8 mouse cellular contexts compared by ENCODE assay signal in the genomic region with DNA sequence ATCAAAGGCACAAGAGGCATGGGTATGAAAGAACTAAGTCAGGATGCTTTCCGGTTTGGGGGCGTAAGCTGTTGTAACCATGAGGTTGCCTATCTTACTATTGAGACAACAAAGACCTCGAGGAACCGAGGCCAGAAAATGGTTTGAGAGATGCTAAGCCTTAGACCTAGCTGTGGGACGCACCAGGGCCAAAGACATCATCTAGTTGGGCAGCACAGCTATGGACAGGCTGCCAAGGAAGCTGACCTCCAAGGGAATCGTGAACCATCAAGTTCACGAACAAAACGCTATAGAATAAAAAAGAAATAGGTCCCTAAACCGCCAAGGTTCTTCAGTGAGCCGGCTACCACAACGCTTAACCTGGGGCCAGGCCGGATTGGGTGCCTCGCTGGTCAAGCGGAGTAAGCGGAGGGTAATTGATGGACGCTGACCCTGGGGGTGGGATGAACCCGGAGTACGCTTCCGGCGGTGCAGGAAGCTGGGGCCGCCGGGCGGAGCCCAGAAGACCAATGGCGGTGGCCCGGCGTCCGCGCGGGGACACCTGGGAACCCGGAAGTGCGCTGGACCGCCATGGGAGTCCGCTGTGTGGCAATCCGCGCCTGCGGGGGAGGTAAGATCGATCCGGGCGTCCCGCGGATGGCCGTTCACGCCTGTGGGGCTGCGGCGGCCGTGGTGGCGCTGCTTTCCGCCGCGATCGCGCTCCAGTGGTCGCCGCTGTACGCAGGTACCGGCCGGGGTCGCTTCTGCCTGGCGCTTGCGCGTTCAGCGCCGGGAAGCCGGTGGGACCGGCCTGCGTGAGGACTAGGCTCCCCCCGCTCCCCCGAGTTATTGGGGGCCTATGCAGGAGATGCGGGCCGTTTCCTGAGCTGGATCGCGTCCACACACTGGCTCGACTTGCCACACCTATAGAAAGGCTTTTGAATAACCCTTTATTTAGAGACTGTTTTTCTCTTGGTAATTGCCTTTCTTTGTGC. TPM values are rescaled to one million over a fixed set of nuclear protein-coding genes. Genes with fewer than 3 reads are reported as not detected.
DNase-seq lines count a peak whose midpoint lies in the region; ATAC-seq and TF ChIP-seq lines count a peak whose summit lies in the region.

A gene (plus strand): TSS at position 490 of the 974 bp plus-strand sequence.

- no peaks in the 10 kb centered on the region for H3K9me3 ChIP-seq in embryonic facial prominence, embryonic 15.5 days (replicated peaks)
- H3K9me3 ChIP-seq in kidney, embryonic 14.5 days (ENCODE audit: control insufficient read depth, low read length): no peaks in the 10 kb centered on the region

- WGBS in bone marrow, adult 2 months: 3% methylated on average over 73 of the region's 73 CpGs
- WGBS in embryonic facial prominence, embryonic 15.5 days: 4% methylated on average over 73 of the region's 73 CpGs
- WGBS in kidney, embryonic 14.5 days: 4% methylated on average over 64 of the region's 73 CpGs
- WGBS in liver, adult 2 months: 3% methylated on average over 73 of the region's 73 CpGs

- H3K79me2 ChIP-seq in liver, adult 2 months (ENCODE audit: control insufficient read depth, insufficient read depth, low read length): peaks cover 15% of the 10 kb centered on the region; the same call in 1 of the 2 replicates
- H3K79me2 ChIP-seq in myocyte (ENCODE audit: control insufficient read depth, insufficient read depth): peaks cover 39% of the 10 kb centered on the region

- H3ac ChIP-seq in myocyte (ENCODE audit: control insufficient read depth, insufficient read length): peak within 1 kb of the TSS; percentile 62

- peak within 1 kb of the TSS; percentile 86 for H3K4me3 ChIP-seq in bone marrow, adult 2 months (replicated peaks; ENCODE audit: control insufficient read depth, low read depth, low read length)
- peak within 1 kb of the TSS; percentile 94 for H3K4me3 ChIP-seq in embryonic facial prominence, embryonic 15.5 days (replicated peaks)
- H3K4me3 ChIP-seq in kidney, embryonic 14.5 days (ENCODE audit: low read length): peak within 1 kb of the TSS; percentile 77
- peak within 1 kb of the TSS; percentile 78 for H3K4me3 ChIP-seq in liver, adult 2 months (ENCODE audit: insufficient read depth, low read depth, low read length)
- H3K4me3 ChIP-seq in myocyte: peak within 1 kb of the TSS; percentile 77

- no peaks in the 10 kb centered on the region; the same call in 1 of the 2 replicates for H3K4me1 ChIP-seq in bone marrow, adult 2 months (ENCODE audit: control insufficient read depth, insufficient read depth, low read length)
- H3K4me1 ChIP-seq in embryonic facial prominence, embryonic 15.5 days: peaks cover 24% of the 10 kb centered on the region
- H3K4me1 ChIP-seq in kidney, embryonic 14.5 days (ENCODE audit: control insufficient read depth, insufficient read depth, low read length): peaks cover 6% of the 10 kb centered on the region
- peaks cover 14% of the 10 kb centered on the region for H3K4me1 ChIP-seq in liver, adult 2 months (ENCODE audit: control insufficient read depth, insufficient read depth, low read length)

- H3K27ac ChIP-seq in bone marrow, adult 2 months (ENCODE audit: control insufficient read depth, insufficient read depth, low read depth, low read length, poor library complexity): peak within 1 kb of the TSS; percentile 61
- H3K27ac ChIP-seq in embryonic facial prominence, embryonic 15.5 days (replicated peaks): peak within 1 kb of the TSS; percentile 76
- H3K27ac ChIP-seq in kidney, embryonic 14.5 days (ENCODE audit: low read depth, low read length): peak within 1 kb of the TSS; percentile 20; the same call in 1 of the 2 replicates
- H3K27ac ChIP-seq in liver, adult 2 months (replicated peaks; ENCODE audit: insufficient read depth, low read depth, low read length): peak within 1 kb of the TSS; percentile 67

- peak; percentile 95 for ATAC-seq in embryonic facial prominence, embryonic 15.5 days (ENCODE audit: insufficient number of reproducible peaks, low FRiP score, low TSS enrichment, low read depth)
- ATAC-seq in kidney, embryonic 14.5 days (ENCODE audit: low FRiP score, low TSS enrichment): peak; percentile 98

- DNase-seq in A20 (ENCODE audit: low read depth, low spot score): peak; percentile 93
- peak; percentile 90 to 91 for DNase-seq in heart, adult 9 months (ENCODE audit: low spot score in 2 of 2)
- DNase-seq in liver, adult 2 months (ENCODE audit: extremely low read depth, low read depth, low spot score): peak; percentile 82
- DNase-seq in splenic B cell, adult 2 months (ENCODE audit: low read depth, low spot score): peak; percentile 90

- H3K27me3 ChIP-seq in embryonic facial prominence, embryonic 15.5 days: peaks cover 11% of the 10 kb centered on the region; the same call in 1 of the 2 replicates
- no peaks in the 10 kb centered on the region for H3K27me3 ChIP-seq in kidney, embryonic 14.5 days (ENCODE audit: control insufficient read depth, insufficient read depth, low read length)
- no peaks in the 10 kb centered on the region for H3K27me3 ChIP-seq in liver, adult 2 months (ENCODE audit: control insufficient read depth, insufficient read depth, low read length)
- H3K27me3 ChIP-seq in myocyte (ENCODE audit: control insufficient read depth, insufficient read depth, insufficient read length): no peaks in the 10 kb centered on the region
- no peaks in the 10 kb centered on the region for H3K27me3 ChIP-seq in splenic B cell, adult 2 months (ENCODE audit: control insufficient read depth, insufficient read depth, low read length, poor library complexity, severe bottlenecking)

- TF ChIP-seq POLR2A in bone marrow, adult 2 months (IDR thresholded peaks at IDR 0.05; ENCODE audit: borderline replicate concordance, control insufficient read depth, low read depth, low read length): peak; percentile 74; the same call in 1 of the 2 replicates
- peak; percentile 55 for TF ChIP-seq POLR2A in liver, adult 2 months (IDR thresholded peaks at IDR 0.05; ENCODE audit: extremely low read depth, insufficient read depth, low read length)
- peak; percentile 83 for TF ChIP-seq POLR2A in myocyte (IDR thresholded peaks at IDR 0.05; ENCODE audit: insufficient read length, low read depth)

- TF ChIP-seq CTCF in bone marrow, adult 2 months (IDR thresholded peaks at IDR 0.05; ENCODE audit: control insufficient read depth, insufficient read depth, low read length): no peak
- no peak for TF ChIP-seq CTCF in liver, adult 2 months (IDR thresholded peaks at IDR 0.05; ENCODE audit: low read depth, low read length)

- peak within 1 kb of the TSS; percentile 84 for H3K4me2 ChIP-seq in embryonic facial prominence, embryonic 15.5 days (replicated peaks)
- H3K4me2 ChIP-seq in kidney, embryonic 14.5 days (replicated peaks; ENCODE audit: low read depth, low read length): peak within 1 kb of the TSS; percentile 54
- H3K4me2 ChIP-seq in myocyte (ENCODE audit: low read depth): peak within 1 kb of the TSS; percentile 97

- H3K9ac ChIP-seq in embryonic facial prominence, embryonic 15.5 days: peak within 1 kb of the TSS; percentile 85
- peak within 1 kb of the TSS; percentile 77 for H3K9ac ChIP-seq in kidney, embryonic 14.5 days (ENCODE audit: low read depth, low read length)
- H3K9ac ChIP-seq in liver, adult 2 months (ENCODE audit: low read depth, low read length): peak within 1 kb of the TSS; percentile 93

- H3K36me3 ChIP-seq in embryonic facial prominence, embryonic 15.5 days: peaks cover 4% of the 10 kb centered on the region
- H3K36me3 ChIP-seq in kidney, embryonic 14.5 days (ENCODE audit: control insufficient read depth, insufficient read depth, low read length): no peaks in the 10 kb centered on the region; the same call in 1 of the 2 replicates
- no peaks in the 10 kb centered on the region for H3K36me3 ChIP-seq in liver, adult 2 months (ENCODE audit: control insufficient read depth, insufficient read depth, low read length)
- peaks cover 1% of the 10 kb centered on the region for H3K36me3 ChIP-seq in myocyte (ENCODE audit: control insufficient read depth, insufficient read depth)
- H3K36me3 ChIP-seq in splenic B cell, adult 2 months (ENCODE audit: control insufficient read depth, insufficient read depth, low read length, poor library complexity, severe bottlenecking): no peaks in the 10 kb centered on the region

TF ChIP-seq in myocyte, 11 proteins besides CTCF, POLR2A, EP300 and RAD21:
- TF ChIP-seq POLR2AphosphoS2 (IDR thresholded peaks at IDR 0.05; ENCODE audit: insufficient read length, low read depth) (peak; percentile 78), SRF (IDR thresholded peaks at IDR 0.05; ENCODE audit: control insufficient read depth, insufficient read length, low read depth) (no peak), USF1 (IDR thresholded peaks at IDR 0.05; ENCODE audit: low read depth) (no peak), MAX (IDR thresholded peaks at IDR 0.05; ENCODE audit: low read depth) (no peak)

RNA-seq across cellular contexts. Expression of the gene that starts here (rescaled TPM):
- 32.5 and 74.0 TPM in 2 replicates for polyA plus RNA-seq in bone marrow, adult 2 months (2011; ENCODE audit: insufficient read depth, insufficient read length, low replicate concordance, missing spikeins)
- 120 and 132 TPM in 2 replicates for polyA plus RNA-seq in embryonic facial prominence, embryonic 15.5 days (2015; fragmentation: Nextera tagmentation; extraction: Ambion mirVana)
- 116 TPM in 2 replicates for polyA plus RNA-seq in kidney, embryonic 14.5 days (2014; fragmentation: Nextera tagmentation; extraction: Ambion mirVana)
- total RNA-seq in liver, adult 2 months (2014; rRNA removed): 84.7 and 94.8 TPM in 2 replicates
- 110 and 112 TPM in 2 replicates for polyA plus RNA-seq in liver, adult 2 months (2012; rRNA removed)
- polyA plus RNA-seq in myocyte (2012; fragmentation: generic; extraction: Trizol): 89.2 TPM

Comparison
In these comparisons a context has a peak if more than half of its experiments do, and no peak if none do; other contexts are left out.
1. Peak in every context shown above with its lines: DNase-seq, ATAC-seq, H3K4me3 ChIP-seq and H3K27ac ChIP-seq.
2. H3K27ac ChIP-seq: peak in every context shown above with its lines; median percentile 76 in embryonic facial prominence, embryonic 15.5 days; 67 in liver, adult 2 months; 61 in bone marrow, adult 2 months; 20 in kidney, embryonic 14.5 days.